Mouse (Mus musculus) spleen, postnatal 10 days (tissue): ENCODE results near the gene Ppil4.

Experiments
- DNase-seq, 2 experiments: peaks; one replicate each; pipeline ENCODE4 v3.0.0; 2021 to 2022; ENCODE audit warnings: low spot score in 2 of 2

The Ppil4 gene

GRCm38 (mm10) chr10:7861259-7861936, 68.7 kb downstream of the Ppil4 start:
- no peak for DNase-seq

GRCm38 (mm10) chr10:7861937-7862657, 69.4 kb downstream of the Ppil4 start:
- no peak for DNase-seq

GRCm38 (mm10) chr10:7863411-7863810, 70.7 kb downstream of the Ppil4 start:
- no peak for DNase-seq

GRCm38 (mm10) chr10:7864184-7864583, 71.5 kb downstream of the Ppil4 start:
- no peak for DNase-seq

- DNase-seq = no peak
Measured at GRCm38 (mm10) chr10:7864806-7865205, 72.1 kb downstream of the Ppil4 start.

GRCm38 (mm10) chr10:7866762-7867665, 74.3 kb downstream of the Ppil4 start:
- peak in 1 of 2 experiments; percentile 47 for DNase-seq

GRCm38 (mm10) chr10:7867666-7868030, 75.0 kb downstream of the Ppil4 start:
- DNase-seq = no peak

- DNase-seq = no peak
Measured at GRCm38 (mm10) chr10:7869746-7870145, 77.1 kb downstream of the Ppil4 start.

- DNase-seq = peak in 1 of 2 experiments; percentile 61
Measured at GRCm38 (mm10) chr10:7870571-7871315, 78.1 kb downstream of the Ppil4 start.

- no peak for DNase-seq
Measured at GRCm38 (mm10) chr10:7871381-7872020, 78.8 kb downstream of the Ppil4 start.
